ENCODE assay signal across 11 mouse cellular contexts in genomic region chr10:78812358-78813060, GRCm38 (mm10). TPM values are rescaled to one million over a fixed set of nuclear protein-coding genes. Genes with fewer than 3 reads are reported as not detected.
DNase-seq lines count a peak whose midpoint lies in the region; ATAC-seq and TF ChIP-seq lines count a peak whose summit lies in the region.
"Had no signal": no experiment of that assay in that cellular context is flagged by ENCODE, and none has a peak within 500 bp of the region (broad histone marks: within the 10 kb centered on the region; RNA-seq: fewer than 3 reads in every experiment).

No protein-coding gene starts in this region.

- ATAC-seq in hindbrain, postnatal 0 days: peak; percentile 96
- ATAC-seq in lung, postnatal 0 days: no peak

- no peak for TF ChIP-seq EP300 in lung, postnatal 0 days (IDR thresholded peaks at IDR 0.05)

- 0 out of 2 replicates have a peak overlapping the region, but pooled peaks have one; percentile 18 for H3K4me2 ChIP-seq in hindbrain, postnatal 0 days (ENCODE audit: low read depth, low read length)
- no peak overlapping the region for H3K4me2 ChIP-seq in lung, postnatal 0 days (replicated peaks; ENCODE audit: low read depth, low read length)
- H3K4me2 ChIP-seq: embryonic facial prominence, embryonic 13.5 days; liver, embryonic 13.5 days had no signal

- no peaks in the 10 kb centered on the region for H3K4me1 ChIP-seq in hindbrain, postnatal 0 days (ENCODE audit: insufficient read depth, low read length)
- H3K4me1 ChIP-seq in lung, postnatal 0 days (ENCODE audit: insufficient read depth, low read depth, low read length): no peaks in the 10 kb centered on the region
- H3K4me1 ChIP-seq: embryonic facial prominence, embryonic 13.5 days; liver, embryonic 13.5 days had no signal

- H3K4me3 ChIP-seq in hindbrain, postnatal 0 days (ENCODE audit: low read length): no peak overlapping the region
- no peak overlapping the region for H3K4me3 ChIP-seq in lung, postnatal 0 days (ENCODE audit: low read depth, low read length)
- H3K4me3 ChIP-seq: embryonic facial prominence, embryonic 13.5 days; liver, embryonic 13.5 days had no signal

- 26% methylated on average over 6 of the region's 6 CpGs for WGBS in hindbrain, postnatal 0 days
- 54% methylated on average over 6 of the region's 6 CpGs for WGBS in lung, postnatal 0 days

- H3K27me3 ChIP-seq in hindbrain, postnatal 0 days (ENCODE audit: insufficient read depth, low read length): no peaks in the 10 kb centered on the region
- no peaks in the 10 kb centered on the region for H3K27me3 ChIP-seq in lung, postnatal 0 days (replicated peaks; ENCODE audit: insufficient read depth, low read length)
- H3K27me3 ChIP-seq: embryonic facial prominence, embryonic 13.5 days; liver, embryonic 13.5 days had no signal

- 0 out of 2 replicates have a peak overlapping the region, but pooled peaks have one; percentile 36 for H3K27ac ChIP-seq in hindbrain, postnatal 0 days
- no peak overlapping the region for H3K27ac ChIP-seq in lung, postnatal 0 days (ENCODE audit: low read length)
- H3K27ac ChIP-seq: embryonic facial prominence, embryonic 13.5 days; liver, embryonic 13.5 days had no signal

- H3K36me3 ChIP-seq in hindbrain, postnatal 0 days (ENCODE audit: insufficient read depth, low read length): no peaks in the 10 kb centered on the region
- no peaks in the 10 kb centered on the region for H3K36me3 ChIP-seq in lung, postnatal 0 days (ENCODE audit: insufficient read depth, low read length)
- H3K36me3 ChIP-seq: embryonic facial prominence, embryonic 13.5 days; liver, embryonic 13.5 days had no signal

- H3K9ac ChIP-seq in hindbrain, postnatal 0 days (replicated peaks; ENCODE audit: low read length): no peak overlapping the region
- H3K9ac ChIP-seq in lung, postnatal 0 days (replicated peaks; ENCODE audit: low read depth): no peak overlapping the region
- H3K9ac ChIP-seq: embryonic facial prominence, embryonic 13.5 days; liver, embryonic 13.5 days had no signal

- DNase-seq in embryo, embryonic 10 days (ENCODE audit: low spot score): peak; percentile 4
- no peak for DNase-seq in embryo, embryonic 9.5 days (ENCODE audit: extremely low spot score)
- peak; percentile 81 for DNase-seq in hindbrain, postnatal 0 days (ENCODE audit: low spot score)
- DNase-seq in mesoderm, embryonic 11.5 days (ENCODE audit: low read depth, low spot score): peak; percentile 10
- DNase-seq in right cerebral cortex, postnatal 14 days: peak; percentile 55
- DNase-seq in adrenal gland, adult 18-20 months (ENCODE audit: low spot score in 2 of 2): no peak
- no peak for DNase-seq in ovary, postnatal 36 days (ENCODE audit: low spot score)
- DNase-seq in lung, postnatal 0 days (ENCODE audit: low spot score): no peak
- DNase-seq: liver, embryonic 13.5 days had no signal

- H3K9me3 ChIP-seq in hindbrain, postnatal 0 days (ENCODE audit: low read length): no peaks in the 10 kb centered on the region
- no peaks in the 10 kb centered on the region for H3K9me3 ChIP-seq in lung, postnatal 0 days (ENCODE audit: low read length)
- H3K9me3 ChIP-seq: embryonic facial prominence, embryonic 13.5 days; liver, embryonic 13.5 days had no signal

- no peak for TF ChIP-seq CTCF in hindbrain, postnatal 0 days (IDR thresholded peaks at IDR 0.05; ENCODE audit: low read depth)
- no peak for TF ChIP-seq CTCF in lung, postnatal 0 days (IDR thresholded peaks at IDR 0.05)

RNA-seq across cellular contexts. Expression of gene Slc1a6, which starts 32.2 kb away (rescaled TPM):
- total RNA-seq in hindbrain, postnatal 0 days (2014; rRNA removed): 79.2 and 80.1 TPM in 2 replicates
- 38.8 and 41.3 TPM in 2 replicates for polyA plus RNA-seq in hindbrain, postnatal 0 days (2015; fragmentation: Nextera tagmentation; extraction: Ambion mirVana)
- not detected for total RNA-seq in adrenal gland, adult 18-20 months (2021)
- 0.36 and 0.41 TPM in 2 replicates for polyA plus RNA-seq in lung, postnatal 0 days (2015; fragmentation: Nextera tagmentation; extraction: Ambion mirVana)
- total RNA-seq: hematopoietic stem cell, adult 5-6 weeks had no signal

RNA-seq across cellular contexts. Expression of gene Olfr1356, which starts 39.5 kb away (rescaled TPM):
- total RNA-seq in hindbrain, postnatal 0 days (2014; rRNA removed): not detected in 2 replicates
- polyA plus RNA-seq in hindbrain, postnatal 0 days (2015; fragmentation: Nextera tagmentation; extraction: Ambion mirVana): not detected in 2 replicates
- total RNA-seq in adrenal gland, adult 18-20 months (2021): not detected
- not detected in 2 replicates for polyA plus RNA-seq in lung, postnatal 0 days (2015; fragmentation: Nextera tagmentation; extraction: Ambion mirVana)
- total RNA-seq: hematopoietic stem cell, adult 5-6 weeks had no signal
- polyA plus RNA-seq: embryonic facial prominence, embryonic 13.5 days; liver, embryonic 13.5 days had no signal

RNA-seq across cellular contexts. Expression of gene Ccdc105, which starts 59.6 kb away (rescaled TPM):
- not detected in 2 replicates for total RNA-seq in hindbrain, postnatal 0 days (2014; rRNA removed)
- polyA plus RNA-seq in hindbrain, postnatal 0 days (2015; fragmentation: Nextera tagmentation; extraction: Ambion mirVana): 0.16 and 0.28 TPM in 2 replicates
- not detected for total RNA-seq in adrenal gland, adult 18-20 months (2021)
- not detected in 2 replicates for polyA plus RNA-seq in lung, postnatal 0 days (2015; fragmentation: Nextera tagmentation; extraction: Ambion mirVana)
- total RNA-seq: hematopoietic stem cell, adult 5-6 weeks had no signal
- polyA plus RNA-seq: liver, embryonic 13.5 days had no signal

Comparison
In these comparisons a context has a peak if more than half of its experiments do, and no peak if none do; other contexts are left out.
1. DNase-seq: peak in embryo, embryonic 10 days (single experiment), hindbrain, postnatal 0 days (single experiment), mesoderm, embryonic 11.5 days (single experiment) and right cerebral cortex, postnatal 14 days (single experiment); none in embryo, embryonic 9.5 days (single experiment), adrenal gland, adult 18-20 months (0 of 2), ovary, postnatal 36 days (single experiment) and lung, postnatal 0 days (single experiment).
2. RNA of gene Slc1a6, which starts 32.2 kb away (total RNA-seq): 79.2 to 80.1 TPM in hindbrain, postnatal 0 days; not detected in adrenal gland, adult 18-20 months; every median in the first group is over 10 times any median in the second.